Mouse (Mus musculus) testis, adult 2 months (tissue): ENCODE data around the gene Cmss1.

ENCODE experiments used
- CTCF ChIP-seq: fragments of 200-500 bp; IDR thresholded peaks from 2 replicates; pipeline ENCODE4 v1.5.1; 2012; ENCODE audit warnings: low read depth, mild to moderate bottlenecking, inconsistent platforms, low read length, moderate library complexity; ENCODE audit not compliant: control insufficient read depth, insufficient read depth, insufficient replicate concordance
- POLR2A ChIP-seq: fragments of 200-500 bp; IDR thresholded peaks from 2 replicates; pipeline ENCODE4 v1.6.1; 2012; ENCODE audit warnings: low read depth, mild to moderate bottlenecking, inconsistent platforms, low read length, moderate library complexity; ENCODE audit not compliant: control insufficient read depth

DNA sequence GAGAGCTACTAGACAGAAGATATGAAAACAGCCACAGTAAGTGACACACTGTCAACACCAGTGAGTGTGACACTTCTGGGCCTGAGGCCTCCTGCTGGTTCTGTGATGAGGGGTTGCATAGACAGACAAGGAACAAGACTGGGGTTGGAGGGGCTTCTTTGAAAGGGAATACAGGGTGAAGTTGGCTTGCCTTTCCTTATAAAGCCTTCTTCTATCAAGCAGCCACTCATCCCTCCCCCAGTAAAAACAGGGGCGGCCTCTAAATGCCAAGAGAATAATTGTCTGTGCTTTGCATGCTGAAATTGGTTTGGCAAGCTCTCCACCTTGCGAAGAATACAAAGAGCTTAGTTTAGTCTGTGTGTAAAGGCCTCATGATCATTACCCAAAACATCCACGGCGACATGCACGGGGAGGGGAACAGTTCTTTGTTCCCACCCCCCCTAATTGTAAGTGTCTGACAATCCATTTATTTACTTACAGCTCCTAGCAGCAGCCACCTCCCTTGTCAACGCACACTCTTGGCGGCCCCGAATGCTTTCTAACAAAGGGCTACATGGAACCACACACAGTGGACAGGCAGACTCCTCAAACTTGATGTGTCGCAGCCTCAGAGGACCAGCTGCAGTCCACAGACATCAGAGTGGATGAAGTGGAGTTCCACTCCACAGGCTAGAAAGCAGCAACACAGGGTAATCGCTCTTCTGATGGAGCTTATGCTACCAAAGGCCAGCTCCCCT is 110.1 kb downstream of the Cmss1 start:
- no peak for TF ChIP-seq CTCF
- no peak for TF ChIP-seq POLR2A
